Mouse (Mus musculus) thymus, adult 2 months (tissue): Measurements from ENCODE around the gene Btbd6. TPM values are rescaled to one million over a fixed set of nuclear protein-coding genes. Genes with fewer than 3 reads are reported as not detected.

Experiments used
- DNase-seq: peaks from one replicate; pipeline ENCODE4 v3.0.0; 2021
- H3K27ac ChIP-seq: fragments of 200-500 bp; 2 replicates; pipeline ENCODE4 v1.5.1; 2012; ENCODE audit warnings: low read length, control low read depth; ENCODE audit not compliant: control insufficient read depth, insufficient read depth
- H3K27me3 ChIP-seq: fragments of 200-500 bp; 2 replicates; pipeline ENCODE4 v1.6.1; 2012; ENCODE audit warnings: mild to moderate bottlenecking, low read length, moderate library complexity, mixed read lengths; ENCODE audit not compliant: control insufficient read depth, insufficient read depth
- H3K36me3 ChIP-seq: fragments of 200-500 bp; 2 replicates; pipeline ENCODE4 v1.6.1; 2012; ENCODE audit warnings: mild to moderate bottlenecking, low read length, moderate library complexity; ENCODE audit not compliant: control insufficient read depth, insufficient read depth
- H3K4me1 ChIP-seq: fragments of 200-500 bp; replicated peaks from 2 replicates; pipeline ENCODE4 v1.6.1; 2012; ENCODE audit warnings: low read length; ENCODE audit not compliant: control insufficient read depth, insufficient read depth
- H3K4me3 ChIP-seq: fragments of 200-500 bp; 2 replicates; pipeline ENCODE4 v1.5.1; 2012; ENCODE audit warnings: mild to moderate bottlenecking, low read length, control low read depth, moderate library complexity; ENCODE audit not compliant: control insufficient read depth, insufficient read depth
- CTCF ChIP-seq: fragments of 200-500 bp; IDR thresholded peaks from 2 replicates; pipeline ENCODE4 v1.5.1; 2012; ENCODE audit warnings: mild to moderate bottlenecking, control low read depth, low read length, moderate library complexity, borderline replicate concordance; ENCODE audit not compliant: control insufficient read depth, poor library complexity, insufficient read depth; ENCODE audit errors: extremely low read depth
- POLR2A ChIP-seq: fragments of 200-500 bp; IDR thresholded peaks from 2 replicates; pipeline ENCODE4 v1.6.1; 2012; ENCODE audit warnings: mild to moderate bottlenecking, low read length, control low read depth, moderate library complexity; ENCODE audit not compliant: control insufficient read depth, poor library complexity, insufficient read depth; ENCODE audit errors: extremely low read depth
- WGBS: fragments of 180-500 bp; shearing (Covaris S2); methylation state at CpG from one replicate; pipeline ENCODE4 v1.1.7; 2018; 5-methylcytosine and 5-hydroxymethylcytosine counted together
- polyA plus RNA-seq: library from polyadenylated mRNA; depleted of rRNA; stranded (reverse); fragments of >200 nt; gene quantifications from 2 replicates; pipeline ENCODE4 v1.2.3, GENCODE M21; 2012

Btbd6 gene
- polyA plus RNA-seq, 1 experiment, result 69.7 TPM

- no peak overlapping the region for H3K27ac ChIP-seq
- H3K36me3 ChIP-seq, result peaks cover 73% of the 10 kb centered on the region
- no peak for DNase-seq
- H3K4me3 ChIP-seq, result no peak overlapping the region
- no peaks in the 10 kb centered on the region for H3K4me1 ChIP-seq
- TF ChIP-seq POLR2A (no peak), CTCF (no peak)
- no peaks in the 10 kb centered on the region for H3K27me3 ChIP-seq
- WGBS, result 93% methylated on average over 8 of the region's 8 CpGs
Observed at GRCm38 (mm10) chr12:112968943-112969342, 7.3 kb upstream of the Btbd6 start.

GRCm38 (mm10) chr12:112969616-112970015, 6.7 kb upstream of the Btbd6 start:
- Histone ChIP-seq H3K36me3 (peaks cover 67% of the 10 kb centered on the region), H3K4me3 (no peak overlapping the region), H3K27me3 (no peaks in the 10 kb centered on the region), H3K27ac (no peak overlapping the region), H3K4me1 (no peaks in the 10 kb centered on the region)
- no peak for DNase-seq
- no peak for TF ChIP-seq CTCF
- TF ChIP-seq POLR2A, result no peak
- 96% methylated on average over 6 of the region's 6 CpGs for WGBS

- no peak for TF ChIP-seq CTCF
- no peak for TF ChIP-seq POLR2A
- H3K27me3 ChIP-seq, result no peaks in the 10 kb centered on the region
- no peak for DNase-seq
- peaks cover 44% of the 10 kb centered on the region for H3K36me3 ChIP-seq
- 95% methylated on average over 9 of the region's 9 CpGs for WGBS
- peaks cover 9% of the 10 kb centered on the region for H3K4me1 ChIP-seq
- H3K4me3 ChIP-seq, result no peak overlapping the region
- no peak overlapping the region for H3K27ac ChIP-seq
Observed at GRCm38 (mm10) chr12:112974736-112975135, 1.5 kb upstream of the Btbd6 start.

GRCm38 (mm10) chr12:112977156-112977555, 874 bp downstream of the Btbd6 start:
- TF ChIP-seq CTCF (no peak), POLR2A (no peak)
- DNase-seq, result no peak
- 84% methylated on average over 12 of the region's 12 CpGs for WGBS
- no peak overlapping the region for H3K27ac ChIP-seq
- peaks cover 9% of the 10 kb centered on the region for H3K4me1 ChIP-seq
- H3K27me3 ChIP-seq, result no peaks in the 10 kb centered on the region
- H3K4me3 ChIP-seq, result peak overlapping the region; percentile 77
- peaks cover 30% of the 10 kb centered on the region for H3K36me3 ChIP-seq

GRCm38 (mm10) chr12:112982031-112982430, 5.7 kb downstream of the Btbd6 start:
- Histone ChIP-seq H3K4me1 (peaks cover 7% of the 10 kb centered on the region), H3K36me3 (peaks cover 45% of the 10 kb centered on the region), H3K27ac (no peak overlapping the region), H3K4me3 (no peak overlapping the region), H3K27me3 (no peaks in the 10 kb centered on the region)
- no peak for TF ChIP-seq POLR2A
- no peak for TF ChIP-seq CTCF
- DNase-seq, result no peak
- WGBS, result 95% methylated on average over 2 of the region's 2 CpGs

- peaks cover 36% of the 10 kb centered on the region for H3K36me3 ChIP-seq
- DNase-seq, result peak; percentile 45
- WGBS, result 95% methylated on average over 6 of the region's 6 CpGs
Observed at GRCm38 (mm10) chr12:112985346-112985745, 9.1 kb downstream of the Btbd6 start.

GRCm38 (mm10) chr12:112987877-112988276, 11.6 kb downstream of the Btbd6 start:
- 82% methylated on average over 6 of the region's 6 CpGs for WGBS
- H3K36me3 ChIP-seq, result peaks cover 32% of the 10 kb centered on the region
- peak; percentile 48 for DNase-seq
- no peak overlapping the region for H3K4me3 ChIP-seq
- no peaks in the 10 kb centered on the region for H3K27me3 ChIP-seq
- H3K27ac ChIP-seq, result no peak overlapping the region
- peak; percentile 59; the same call in 1 of the 2 replicates for TF ChIP-seq CTCF
- TF ChIP-seq POLR2A, result no peak
- H3K4me1 ChIP-seq, result peaks cover 3% of the 10 kb centered on the region; the same call in 1 of the 2 replicates

More at GRCm38 (mm10) chr12:112985346-112985745, 9.1 kb downstream of the Btbd6 start:
- Histone ChIP-seq H3K27ac (no peak overlapping the region), H3K4me3 (no peak overlapping the region), H3K4me1 (no peaks in the 10 kb centered on the region), H3K27me3 (no peaks in the 10 kb centered on the region)
- no peak for TF ChIP-seq POLR2A
- TF ChIP-seq CTCF, result 0 out of 2 replicates have a peak, but pooled peaks have one; percentile 27
